Mouse (Mus musculus): ENCODE data around the gene Ncoa3. TPM values are rescaled to one million over a fixed set of nuclear protein-coding genes. Genes with fewer than 3 reads are reported as not detected.
A peak's percentile ranks its signal among the peaks of the same experiment; 100 is the strongest.

Gene Ncoa3
- total RNA-seq, 2 experiments from 2014 or later, result 32.1 to 35.9 TPM

- DNase-seq (ENCODE audit: low spot score in 2 of 2), result peak in 1 of 2 experiments; percentile 36
Measured at GRCm38 (mm10) chr2:166097443-166098291, 105.2 kb downstream of the Ncoa3 start.

- DNase-seq (ENCODE audit: low spot score in 2 of 2), result no peak
Measured at GRCm38 (mm10) chr2:166098292-166098933, 106.0 kb downstream of the Ncoa3 start.

GRCm38 (mm10) chr2:166100309-166101262 lies 108.2 kb downstream of the Ncoa3 start:
- no peak for DNase-seq (ENCODE audit: low spot score in 2 of 2)

GRCm38 (mm10) chr2:166102893-166103292 lies 110.5 kb downstream of the Ncoa3 start:
- DNase-seq (ENCODE audit: low spot score in 2 of 2), result no peak

- no peak for DNase-seq (ENCODE audit: low spot score in 2 of 2)
Measured at GRCm38 (mm10) chr2:166105911-166106310, 113.5 kb downstream of the Ncoa3 start.

GRCm38 (mm10) chr2:166106631-166107030 lies 114.2 kb downstream of the Ncoa3 start:
- no peak for DNase-seq (ENCODE audit: low spot score in 2 of 2)

GRCm38 (mm10) chr2:166107911-166108310 lies 115.5 kb downstream of the Ncoa3 start:
- no peak for DNase-seq (ENCODE audit: low spot score in 2 of 2)

GRCm38 (mm10) chr2:166108326-166108725 lies 115.9 kb downstream of the Ncoa3 start:
- DNase-seq (ENCODE audit: low spot score in 2 of 2), result peak; percentile 85 to 87

GRCm38 (mm10) chr2:166110764-166111163 lies 118.3 kb downstream of the Ncoa3 start:
- DNase-seq (ENCODE audit: low spot score in 2 of 2), result no peak

- no peak for DNase-seq (ENCODE audit: low spot score in 2 of 2)
Measured at GRCm38 (mm10) chr2:166111238-166111637, 118.8 kb downstream of the Ncoa3 start.

GRCm38 (mm10) chr2:166111831-166112250 lies 119.4 kb downstream of the Ncoa3 start:
- no peak for DNase-seq (ENCODE audit: low spot score in 2 of 2)

- DNase-seq (ENCODE audit: low spot score in 2 of 2), result no peak
Measured at GRCm38 (mm10) chr2:166112986-166113385, 120.5 kb downstream of the Ncoa3 start.

GRCm38 (mm10) chr2:166115571-166116277 lies 123.3 kb downstream of the Ncoa3 start:
- peak; percentile 68 to 71 for DNase-seq (ENCODE audit: low spot score in 2 of 2)

GRCm38 (mm10) chr2:166116278-166116608 lies 123.8 kb downstream of the Ncoa3 start:
- DNase-seq (ENCODE audit: low spot score in 2 of 2), result no peak

- no peak for DNase-seq (ENCODE audit: low spot score in 2 of 2)
Measured at GRCm38 (mm10) chr2:166116704-166117103, 124.3 kb downstream of the Ncoa3 start.

GRCm38 (mm10) chr2:166119992-166120391 lies 127.6 kb downstream of the Ncoa3 start:
- DNase-seq (ENCODE audit: low spot score in 2 of 2), result no peak

GRCm38 (mm10) chr2:166121681-166122355 lies 129.4 kb downstream of the Ncoa3 start:
- no peak for DNase-seq (ENCODE audit: low spot score in 2 of 2)

- peak in 1 of 2 experiments; percentile 57 for DNase-seq (ENCODE audit: low spot score in 2 of 2)
Measured at GRCm38 (mm10) chr2:166122781-166123180, 130.3 kb downstream of the Ncoa3 start.
